Mouse (Mus musculus) kidney, embryonic 14.5 days (tissue): ENCODE data around the gene Ttc21a. TPM values are rescaled to one million over a fixed set of nuclear protein-coding genes. Genes with fewer than 3 reads are reported as not detected.

Source experiments
- ATAC-seq: fragments of 200-750 bp; cut with Nextera tagmentation; 2 replicates; pipeline ENCODE4 v1.8.0; 2017; ENCODE audit warnings: moderate number of reproducible peaks, mild to moderate bottlenecking, moderate TSS enrichment, moderate library complexity; ENCODE audit not compliant: low FRiP score, low TSS enrichment
- H3K27ac ChIP-seq: fragments of 300-500 bp; sonication (generic); 2 replicates; pipeline ENCODE4 v1.5.1; 2014; ENCODE audit warnings: low read depth, mild to moderate bottlenecking, low read length, moderate library complexity, mixed read lengths
- H3K27me3 ChIP-seq: fragments of 300-500 bp; sonication (generic); 2 replicates; pipeline ENCODE4 v1.6.1; 2014; ENCODE audit warnings: mild to moderate bottlenecking, low read length; ENCODE audit not compliant: control insufficient read depth, insufficient read depth
- H3K36me3 ChIP-seq: fragments of 300-500 bp; sonication (generic); 2 replicates; pipeline ENCODE4 v1.6.1; 2014; ENCODE audit warnings: low read length, mixed read lengths; ENCODE audit not compliant: control insufficient read depth, insufficient read depth
- H3K4me1 ChIP-seq: fragments of 300-500 bp; sonication (generic); 2 replicates; pipeline ENCODE4 v1.6.1; 2014; ENCODE audit warnings: low read length, mixed read lengths; ENCODE audit not compliant: control insufficient read depth, insufficient read depth
- H3K4me2 ChIP-seq: fragments of 300-500 bp; sonication (generic); replicated peaks from 2 replicates; pipeline ENCODE4 v1.6.1; 2014; ENCODE audit warnings: low read depth, mild to moderate bottlenecking, low read length
- H3K4me3 ChIP-seq: fragments of 300-500 bp; sonication (generic); 2 replicates; pipeline ENCODE4 v1.5.1; 2014; ENCODE audit warnings: mild to moderate bottlenecking, low read length
- H3K9ac ChIP-seq: fragments of 300-500 bp; sonication (generic); 2 replicates; pipeline ENCODE4 v1.6.1; 2014; ENCODE audit warnings: low read depth, mild to moderate bottlenecking, low read length, moderate library complexity
- H3K9me3 ChIP-seq: fragments of 300-500 bp; sonication (generic); 2 replicates; pipeline ENCODE4 v1.6.1; 2016; ENCODE audit warnings: low read length; ENCODE audit not compliant: control insufficient read depth
- WGBS: fragments of 180-500 bp; shearing (Covaris S2); extraction: QIAGEN DNeasy Blood & Tissue Kit; methylation state at CpG from one replicate; pipeline ENCODE4 v1.1.7; 2014; 5-methylcytosine and 5-hydroxymethylcytosine counted together
- polyA plus RNA-seq: library from polyadenylated mRNA; unstranded; fragments of >200 nt; fragmentation: Nextera tagmentation; extraction: Ambion mirVana; gene quantifications from 2 replicates; pipeline ENCODE4 v1.2.1, GENCODE M21; 2014

Ttc21a gene
- polyA plus RNA-seq, 1 experiment from 2014 or later = 0.19 TPM

DNA sequence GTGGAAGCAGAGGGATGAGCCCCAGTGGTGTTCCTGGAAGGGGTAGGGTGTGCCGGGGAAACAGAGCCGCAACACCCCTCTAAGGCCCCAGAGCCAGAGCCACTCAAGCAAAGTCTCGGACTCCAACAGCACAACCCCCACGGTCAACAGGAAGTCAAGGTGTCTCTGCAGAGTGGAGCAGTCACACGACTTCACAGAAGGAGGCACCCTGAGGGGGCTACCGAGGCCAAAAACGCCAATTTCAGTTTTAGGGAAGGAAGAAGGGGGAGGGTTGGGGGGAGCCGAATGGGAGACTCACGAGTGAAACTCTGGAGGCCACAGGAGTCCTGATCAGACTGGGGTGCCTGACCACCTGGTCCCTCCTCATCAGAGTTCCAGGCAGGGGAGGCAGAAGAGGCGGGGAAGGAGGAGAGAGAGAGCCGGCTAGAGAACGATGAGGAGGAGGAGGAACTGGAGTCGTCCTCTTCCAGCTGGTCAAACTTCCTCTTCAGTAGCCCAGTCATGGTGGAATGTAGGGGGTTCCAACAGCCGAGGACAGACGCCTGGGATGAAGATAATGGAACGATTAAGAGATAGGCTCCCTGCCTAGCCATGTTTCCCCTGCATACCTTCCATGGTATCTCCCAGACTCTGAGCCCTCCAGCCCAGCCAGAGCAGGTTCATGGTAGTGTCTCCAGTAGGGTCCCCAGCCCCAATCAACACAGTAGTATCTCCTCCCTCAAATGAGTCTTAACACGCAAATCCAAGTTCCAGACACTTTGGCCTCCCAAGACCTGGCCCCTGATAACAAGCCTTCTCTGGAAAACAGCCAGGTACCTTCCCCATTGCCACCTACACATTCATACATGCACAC, 39.5 kb downstream of the Ttc21a start:
- no peak for ATAC-seq
- Histone ChIP-seq H3K27me3 (no peaks in the 10 kb centered on the region), H3K4me2 (peak overlapping the region; percentile 15; the same call in 1 of the 2 replicates), H3K9me3 (no peaks in the 10 kb centered on the region), H3K36me3 (peaks cover 27% of the 10 kb centered on the region), H3K4me1 (peaks cover 44% of the 10 kb centered on the region), H3K27ac (no peak overlapping the region), H3K4me3 (no peak overlapping the region), H3K9ac (0 out of 2 replicates have a peak overlapping the region, but pooled peaks have one; percentile 23)
- 26% methylated on average over 17 of the region's 17 CpGs for WGBS

DNA sequence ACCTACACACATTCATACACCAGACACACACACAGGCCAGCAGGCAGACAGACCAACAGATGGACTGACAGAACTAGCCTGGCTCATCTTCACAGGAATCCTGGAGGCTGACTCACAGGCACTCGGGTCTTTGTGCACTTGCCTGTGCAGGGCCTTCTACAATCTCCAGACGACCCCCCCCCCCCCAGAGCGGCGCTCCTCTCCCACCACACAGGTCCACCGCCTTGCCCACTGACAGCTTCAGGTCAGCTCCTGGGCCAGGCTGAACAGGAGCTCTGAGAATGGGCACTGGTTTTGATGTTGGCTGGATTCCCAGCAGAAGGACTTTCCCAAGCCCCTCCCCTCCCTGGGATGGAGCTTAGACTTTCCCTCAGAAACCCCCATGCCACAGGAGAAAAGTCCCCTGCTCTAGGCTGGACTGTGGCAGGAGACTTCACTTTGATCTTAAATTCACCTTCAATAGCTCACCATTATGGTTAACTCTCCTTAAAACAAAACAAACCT, 40.2 kb downstream of the Ttc21a start:
- ATAC-seq = no peak
- H3K9ac ChIP-seq = no peak overlapping the region
- H3K4me1 ChIP-seq = peaks cover 51% of the 10 kb centered on the region
- peaks cover 22% of the 10 kb centered on the region for H3K36me3 ChIP-seq
- no peak overlapping the region for H3K4me3 ChIP-seq
- WGBS = 23% methylated on average over 4 of the region's 5 CpGs
- peak overlapping the region; percentile 24; the same call in 1 of the 2 replicates for H3K27ac ChIP-seq
- no peaks in the 10 kb centered on the region for H3K27me3 ChIP-seq
- no peaks in the 10 kb centered on the region for H3K9me3 ChIP-seq
- peak overlapping the region; percentile 4; the same call in 1 of the 2 replicates for H3K4me2 ChIP-seq

DNA sequence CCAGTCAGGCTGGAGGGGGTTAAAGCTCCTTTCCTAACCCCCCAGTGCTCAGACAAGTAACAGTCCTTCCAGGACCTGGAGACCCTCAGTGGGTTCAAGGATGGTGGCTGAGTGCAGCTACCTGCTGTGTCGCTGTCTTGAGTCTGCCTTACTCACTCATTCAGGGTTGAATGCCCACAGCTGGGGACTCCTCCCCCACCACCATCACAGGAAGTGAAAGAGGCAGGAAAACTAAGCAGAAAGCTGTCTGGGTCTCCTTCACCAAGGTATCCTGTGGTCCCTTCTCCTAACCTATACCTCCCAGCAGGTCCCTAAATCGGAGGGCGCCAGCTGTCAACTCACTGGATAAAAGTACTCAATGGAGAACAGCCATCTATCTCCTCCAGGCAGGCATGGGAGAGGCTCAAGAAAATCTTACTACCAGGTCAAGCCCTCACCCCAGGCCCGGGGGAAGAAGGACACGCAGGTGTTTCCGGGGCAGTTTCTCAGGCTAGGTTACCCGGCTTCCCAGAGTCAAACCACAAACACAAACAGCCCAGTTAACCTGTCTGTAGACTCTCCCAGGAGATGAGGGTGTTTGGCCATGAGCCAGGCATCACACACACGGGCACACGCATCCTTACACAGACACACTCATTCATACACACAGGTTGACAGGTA, 40.9 kb downstream of the Ttc21a start:
- H3K4me2 ChIP-seq = peak overlapping the region; percentile 4; the same call in 1 of the 2 replicates
- WGBS = 33% methylated on average over 9 of the region's 9 CpGs
- H3K4me3 ChIP-seq = no peak overlapping the region
- no peaks in the 10 kb centered on the region for H3K27me3 ChIP-seq
- peaks cover 16% of the 10 kb centered on the region for H3K36me3 ChIP-seq
- peaks cover 52% of the 10 kb centered on the region for H3K4me1 ChIP-seq
- H3K9me3 ChIP-seq = no peaks in the 10 kb centered on the region
- peak overlapping the region; percentile 24; the same call in 1 of the 2 replicates for H3K27ac ChIP-seq
- no peak overlapping the region for H3K9ac ChIP-seq
- ATAC-seq = no peak

DNA sequence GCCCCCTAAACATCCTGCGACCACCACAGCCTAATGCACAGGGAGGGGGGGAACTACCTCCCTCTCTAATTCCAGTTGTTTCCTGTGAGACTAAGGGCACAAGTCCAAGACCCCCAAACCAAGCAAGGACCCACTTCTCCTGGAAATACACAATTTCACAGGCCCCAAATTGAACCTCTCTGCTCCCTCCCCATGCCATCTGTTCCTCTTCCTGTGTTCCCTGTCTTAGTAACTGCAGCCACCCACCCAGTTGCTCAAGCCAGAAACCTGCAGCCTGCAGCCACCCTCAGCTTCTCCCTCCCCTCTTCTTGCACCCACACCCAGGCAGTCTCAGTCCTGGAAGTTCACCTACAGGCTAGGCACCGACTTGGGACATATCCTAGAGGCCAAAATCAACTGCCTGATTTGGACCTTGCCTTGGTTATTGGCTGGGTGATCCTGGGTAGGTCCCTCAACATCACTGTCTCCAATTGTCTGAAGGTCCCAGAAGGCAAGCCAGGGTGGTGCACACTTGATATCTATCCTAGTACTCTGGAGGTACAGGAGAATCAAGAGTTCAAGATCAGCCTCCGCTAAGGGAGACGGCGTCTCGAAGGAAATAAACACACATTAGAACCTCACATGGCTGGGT, 41.5 kb downstream of the Ttc21a start:
- Histone ChIP-seq H3K4me3 (no peak overlapping the region), H3K27ac (no peak overlapping the region), H3K4me2 (no peak overlapping the region), H3K36me3 (peaks cover 9% of the 10 kb centered on the region; the same call in 1 of the 2 replicates), H3K4me1 (peaks cover 52% of the 10 kb centered on the region), H3K27me3 (no peaks in the 10 kb centered on the region), H3K9me3 (no peaks in the 10 kb centered on the region), H3K9ac (no peak overlapping the region)
- ATAC-seq = no peak
- WGBS = 78% methylated on average over 6 of the region's 6 CpGs

DNA sequence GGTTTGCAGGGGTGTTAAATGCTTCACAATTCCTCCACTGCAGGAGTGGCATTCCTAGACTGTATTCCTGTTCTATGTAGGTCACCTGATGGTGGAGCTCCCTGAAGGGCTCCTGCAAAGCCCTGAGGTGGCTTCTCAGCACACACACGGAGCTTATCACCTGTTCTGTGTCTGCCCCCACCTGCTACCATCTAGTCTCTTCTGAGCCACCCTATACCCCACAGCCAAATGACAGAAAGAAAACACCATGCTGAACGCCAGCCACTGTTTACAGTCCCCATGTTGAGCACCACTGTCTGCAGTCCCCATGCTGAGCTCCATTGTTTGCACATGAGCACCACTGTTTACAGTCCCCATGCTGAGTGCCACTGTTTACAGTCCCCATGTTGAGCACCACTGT, 42.3 kb downstream of the Ttc21a start:
- 63% methylated on average over 2 of the region's 2 CpGs for WGBS

DNA sequence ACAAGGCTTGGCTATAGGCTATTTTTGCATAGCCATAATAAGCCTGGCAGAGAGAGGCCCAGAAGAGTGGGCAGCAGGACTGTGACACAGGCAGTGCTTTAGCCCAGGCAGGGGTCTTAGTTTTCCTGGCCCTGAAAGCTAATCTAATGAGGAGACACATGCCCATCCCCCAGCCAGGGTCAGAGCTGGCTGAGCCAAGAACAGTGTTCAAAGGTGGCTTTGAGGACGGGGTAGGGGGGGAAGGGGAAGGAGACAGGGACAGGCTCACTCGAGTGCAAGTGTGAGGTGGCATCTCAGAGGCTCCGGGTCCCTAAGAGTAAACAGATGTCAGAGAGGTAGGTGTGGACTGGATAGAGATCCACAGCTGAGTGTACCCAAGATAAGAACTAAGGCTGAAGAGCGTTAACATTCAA, 43.4 kb downstream of the Ttc21a start:
- no peaks in the 10 kb centered on the region for H3K27me3 ChIP-seq
- peak overlapping the region; percentile 68; the same call in 1 of the 2 replicates for H3K4me3 ChIP-seq
- H3K9ac ChIP-seq = peak overlapping the region; percentile 51; the same call in 1 of the 2 replicates
- peak overlapping the region; percentile 87 for H3K4me2 ChIP-seq
- no peaks in the 10 kb centered on the region for H3K36me3 ChIP-seq
- peak overlapping the region; percentile 94 for H3K27ac ChIP-seq
- no peak for ATAC-seq
- 6% methylated on average over 4 of the region's 4 CpGs for WGBS
- no peaks in the 10 kb centered on the region for H3K9me3 ChIP-seq
- H3K4me1 ChIP-seq = peaks cover 61% of the 10 kb centered on the region

More for the DNA sequence above, 42.3 kb downstream of the Ttc21a start:
- Histone ChIP-seq H3K27me3 (no peaks in the 10 kb centered on the region), H3K27ac (no peak overlapping the region), H3K4me3 (no peak overlapping the region), H3K9me3 (no peaks in the 10 kb centered on the region), H3K4me1 (peaks cover 59% of the 10 kb centered on the region), H3K36me3 (0 out of 2 replicates have a peak, but pooled peaks cover 4% of the 10 kb centered on the region), H3K4me2 (no peak overlapping the region), H3K9ac (no peak overlapping the region)
- no peak for ATAC-seq

DNA sequence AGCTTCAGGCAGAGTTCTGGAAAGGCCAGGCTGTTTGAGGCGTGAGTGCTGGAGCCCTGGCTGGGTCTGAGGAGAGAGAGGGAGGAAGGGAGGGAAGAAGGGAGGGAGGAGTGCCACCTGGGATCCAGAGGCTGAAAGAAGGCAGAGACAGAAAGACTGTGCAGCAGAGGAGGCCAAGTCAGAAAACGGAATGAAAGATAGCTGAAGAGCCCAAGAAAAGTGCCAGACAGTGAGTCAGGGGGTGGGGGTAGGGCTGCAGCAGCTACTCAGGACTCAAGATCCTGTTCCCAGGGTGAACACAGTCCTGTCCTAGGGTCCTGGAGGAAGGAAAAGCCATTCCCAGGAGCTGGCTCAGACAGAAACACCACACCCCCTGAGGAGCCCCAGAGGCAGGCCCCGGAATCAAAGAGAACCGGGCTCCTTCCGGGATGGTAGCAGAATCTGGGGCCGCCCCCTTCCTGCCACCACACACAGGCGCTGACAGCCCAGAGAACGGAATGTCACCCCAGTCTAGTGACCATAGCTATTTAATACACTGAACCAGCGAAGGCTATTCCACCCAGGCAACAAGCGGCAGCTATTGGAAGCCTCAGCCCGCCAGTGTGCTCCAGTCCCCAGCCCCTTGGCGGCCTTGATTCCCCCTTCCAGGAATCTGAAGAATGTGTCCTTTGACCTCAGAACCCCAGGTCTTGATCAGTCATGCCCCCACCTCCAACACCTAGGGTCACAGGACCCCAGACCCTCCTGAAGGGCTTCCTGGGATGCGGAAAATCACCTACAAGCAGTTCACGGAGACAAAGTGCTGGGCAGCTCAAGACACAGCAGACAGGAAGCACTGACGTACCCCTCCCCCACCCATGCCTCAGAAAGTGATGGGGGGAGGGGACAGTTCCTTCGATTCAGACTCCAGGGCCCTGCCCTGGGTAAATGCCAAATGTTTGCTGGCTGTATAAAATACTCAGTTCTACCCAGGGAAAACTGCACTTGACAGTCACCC, 44.1 kb downstream of the Ttc21a start:
- WGBS = 2% methylated on average over 16 of the region's 16 CpGs
- peak overlapping the region; percentile 68 for H3K4me3 ChIP-seq
- no peaks in the 10 kb centered on the region for H3K9me3 ChIP-seq
- no peaks in the 10 kb centered on the region for H3K27me3 ChIP-seq
- peak; percentile 30 for ATAC-seq
- peak overlapping the region; percentile 94 for H3K27ac ChIP-seq
- peaks cover 60% of the 10 kb centered on the region for H3K4me1 ChIP-seq
- H3K9ac ChIP-seq = peak overlapping the region; percentile 51
- no peaks in the 10 kb centered on the region for H3K36me3 ChIP-seq
- peak overlapping the region; percentile 87 for H3K4me2 ChIP-seq
